Mouse (Mus musculus) cerebellum, adult 2 months (tissue): ENCODE data around the gene Pom121l2.

ENCODE experiments used
- CTCF ChIP-seq: fragments of 200-500 bp; IDR thresholded peaks from 2 replicates; pipeline ENCODE4 v1.5.1; 2011; ENCODE audit warnings: low read depth, mild to moderate bottlenecking, control low read depth, low read length, moderate library complexity, borderline replicate concordance; ENCODE audit not compliant: insufficient read depth
- POLR2A ChIP-seq: fragments of 200-500 bp; IDR thresholded peaks from 2 replicates; pipeline ENCODE4 v1.6.1; 2011; ENCODE audit warnings: low read length, control low read depth, borderline replicate concordance; ENCODE audit not compliant: insufficient read depth

GRCm38 (mm10) chr13:21999147-21999546 lies 18.2 kb downstream of the Pom121l2 start:
- TF ChIP-seq CTCF (no peak), POLR2A (no peak)
